Mouse (Mus musculus) B cell, adult (primary cell): ENCODE measurements around the gene Cdhr2. TPM values are rescaled to one million over a fixed set of nuclear protein-coding genes. Genes with fewer than 3 reads are reported as not detected.

Experiments
- total RNA-seq: library from RNA; stranded (reverse); gene quantifications from 4 replicates; pipeline ENCODE4 v1.2.4, GENCODE M21; 2023; ENCODE audit not compliant: inconsistent age

Cdhr2 gene
- not detected in 4 replicates for total RNA-seq

GRCm38 (mm10) chr13:54701243-54701642 is at the start of gene Cdhr2:
Gene Cdhr2, plus strand, starts transcription at chr13:54701461.

DNA sequence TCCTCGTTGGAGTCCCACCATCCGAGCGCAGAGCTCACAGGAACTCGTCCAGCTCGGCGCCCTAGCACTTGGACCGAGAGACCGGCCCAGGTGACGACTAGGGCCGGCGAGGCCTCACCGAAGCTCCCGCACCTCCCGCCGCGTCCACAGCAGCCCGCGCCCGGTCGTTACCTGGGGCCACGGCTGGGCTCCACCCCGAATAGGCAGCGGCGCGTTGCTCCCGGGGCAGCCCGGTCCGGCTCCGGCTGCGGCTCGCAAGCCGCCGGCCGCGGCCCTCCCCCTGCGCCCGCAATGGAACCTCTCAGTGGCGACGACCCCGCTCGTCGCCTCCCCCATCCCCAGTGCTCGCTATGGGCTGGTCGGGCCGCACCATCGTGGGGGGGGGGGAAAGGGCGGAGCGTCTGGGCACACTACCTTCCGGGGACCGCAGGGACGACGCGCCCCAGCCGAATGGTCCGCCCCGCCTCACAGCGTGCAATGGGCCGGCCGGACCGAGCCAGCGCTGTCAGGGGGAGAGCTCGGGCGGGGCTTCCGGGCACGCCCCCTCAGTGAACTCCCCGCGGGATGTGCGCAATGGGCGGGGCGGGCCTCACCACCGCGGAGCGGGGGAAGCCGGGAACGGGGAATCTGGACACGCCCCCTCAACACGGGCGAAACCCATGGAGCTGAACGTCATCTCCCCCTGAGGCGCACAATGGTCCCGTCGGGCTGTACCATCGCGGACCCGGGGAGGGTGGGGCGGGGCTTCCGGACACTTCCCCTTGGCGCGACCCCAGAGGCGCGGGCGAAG is 7.5 kb upstream of the Cdhr2 start, which contains the start of gene Rnf44:
TSS of gene Rnf44 (minus strand) at position 350 of the 790 bp plus-strand sequence.

GRCm38 (mm10) chr13:54749864-54750411 is 48.7 kb downstream of the Cdhr2 start, which contains the start of gene Gprin1:
Gene Gprin1, minus strand, starts transcription at chr13:54749874.

DNA sequence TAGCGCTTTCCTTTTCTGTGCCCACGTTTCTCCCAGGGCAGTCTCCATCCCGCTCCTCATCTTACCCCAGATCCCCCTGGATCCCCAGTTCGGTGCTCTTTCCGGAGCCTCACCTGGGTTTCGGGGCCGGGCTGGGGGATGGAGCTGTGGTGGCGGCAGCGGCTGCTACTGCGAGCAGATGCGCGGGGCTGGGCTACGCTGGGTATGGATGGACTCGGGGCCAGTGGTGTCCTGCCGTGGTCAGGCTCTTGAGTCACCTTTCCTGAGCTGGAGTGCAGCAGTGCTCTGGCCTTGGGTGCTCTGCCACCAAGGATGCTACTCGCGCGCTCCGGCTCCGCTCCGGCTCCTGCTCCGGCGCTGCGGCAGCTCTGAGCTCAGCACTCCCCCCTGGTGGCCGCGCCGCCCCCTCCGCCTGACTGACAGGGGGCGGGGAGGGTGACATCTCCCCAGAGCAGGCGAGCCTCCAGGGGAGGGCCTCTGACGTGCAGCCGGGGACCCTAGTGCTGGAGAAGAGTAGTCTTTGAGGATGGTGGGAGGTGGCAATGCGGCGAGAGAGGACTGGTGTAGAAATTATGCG is 65.0 kb downstream of the Cdhr2 start, which contains the start of gene Sncb:
TSS of gene Sncb (minus strand) at position 404 of the 577 bp plus-strand sequence.

DNA sequence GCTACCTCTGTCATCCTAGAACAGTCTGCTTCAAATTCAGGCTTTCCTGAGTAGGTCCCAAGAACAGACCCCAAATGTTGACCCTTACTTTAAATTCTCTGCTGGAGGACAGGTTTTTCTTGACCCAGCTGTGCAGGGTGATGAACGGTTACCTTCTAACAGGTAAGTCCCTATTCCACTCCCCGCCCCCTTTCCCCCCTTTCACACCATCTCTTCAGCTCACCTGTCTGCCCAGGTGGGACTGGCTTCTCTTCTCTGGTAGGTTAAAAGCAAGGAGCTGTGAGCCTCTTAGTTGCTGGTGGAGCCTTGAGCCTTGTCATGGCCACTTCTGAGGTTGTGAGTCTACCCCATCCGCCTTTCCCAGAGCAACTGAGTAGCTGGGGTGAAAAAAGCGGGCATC is 82.4 kb downstream of the Cdhr2 start, which contains the start of gene Eif4e1b:
TSS of gene Eif4e1b (plus strand) at position 301 of the 400 bp plus-strand sequence.

Other genes starting within 250 kb of the Cdhr2 start
- gene Thoc3, start 232.6 kb upstream of the Cdhr2 start, total RNA-seq, result 23.0 to 28.6 TPM (median 25.6 TPM) in 4 replicates
- gene Simc1, start 197.7 kb upstream of the Cdhr2 start, total RNA-seq, result 18.9 to 27.2 TPM (median 22.0 TPM) in 4 replicates
- 32.2 to 39.9 TPM (median 38.0 TPM) in 4 replicates for gene 4833439L19Rik, start 136.0 kb upstream of the Cdhr2 start, total RNA-seq
- gene Arl10, start 126.4 kb upstream of the Cdhr2 start, total RNA-seq, result 6.8 to 8.6 TPM (median 7.3 TPM) in 4 replicates
- 13.4 to 21.1 TPM (median 16.2 TPM) in 4 replicates for gene Nop16, start 111.4 kb upstream of the Cdhr2 start, total RNA-seq
- gene Higd2a, start 111.3 kb upstream of the Cdhr2 start, total RNA-seq, result 61.3 to 69.6 TPM (median 64.9 TPM) in 4 replicates
- gene Cltb, start 90.1 kb upstream of the Cdhr2 start, total RNA-seq, result 16.4 to 21.7 TPM (median 20.8 TPM) in 4 replicates
- 63.9 to 72.2 TPM (median 66.1 TPM) in 4 replicates for gene Faf2, start 79.7 kb upstream of the Cdhr2 start, total RNA-seq
- gene Rnf44, start 7.6 kb upstream of the Cdhr2 start, total RNA-seq, result 247 to 275 TPM (median 269 TPM) in 4 replicates
- not detected in 4 replicates for gene Gprin1, start 48.4 kb downstream of the Cdhr2 start, total RNA-seq
- gene Sncb, start 65.1 kb downstream of the Cdhr2 start, total RNA-seq, result not detected in 4 replicates
- not detected in 4 replicates for gene Eif4e1b, start 82.5 kb downstream of the Cdhr2 start, total RNA-seq
- 5.1 to 12.6 TPM (median 5.2 TPM) in 4 replicates for gene Tspan17, start 87.9 kb downstream of the Cdhr2 start, total RNA-seq
- gene Unc5a, start 247.9 kb downstream of the Cdhr2 start, total RNA-seq, result 0.21 to 0.61 TPM in 2 of 4 replicates, not detected in the others